Comparison of ENCODE assay signal across 9 mouse cellular contexts in genomic region chr11:63131693-63132040, GRCm38 (mm10). TPM values are rescaled to one million over a fixed set of nuclear protein-coding genes. Genes with fewer than 3 reads are reported as not detected.
A peak's percentile ranks its signal among the peaks of the same experiment; 100 is the strongest.
DNase-seq lines count a peak whose midpoint lies in the region; ATAC-seq lines count a peak whose summit lies in the region.
"Had no signal": no experiment of that assay in that cellular context is flagged by ENCODE, and none has a peak within 500 bp of the region (broad histone marks: within the 10 kb centered on the region; RNA-seq: fewer than 3 reads in every experiment).

No protein-coding gene starts in this region.

- ATAC-seq in heart, embryonic 13.5 days (ENCODE audit: extremely low read depth, insufficient number of reproducible peaks, low FRiP score, low TSS enrichment) = no peak
- ATAC-seq: Patski had no signal

- H3K4me2 ChIP-seq in heart, embryonic 13.5 days = peak overlapping the region; percentile 92

- no peak for DNase-seq in heart, adult 9 months (ENCODE audit: low spot score in 2 of 2)
- DNase-seq in MN1 (ENCODE audit: low spot score) = peak; percentile 29
- peak; percentile 27 for DNase-seq in heart, postnatal 4 days
- DNase-seq in thymus, postnatal 0 days (ENCODE audit: low spot score) = no peak
- no peak for DNase-seq in layer of hippocampus, adult 8-10 months (ENCODE audit: low spot score in 2 of 2)
- DNase-seq in right cerebral cortex, postnatal 10 days (ENCODE audit: low spot score in 2 of 2) = no peak

- H3K27ac ChIP-seq in heart, embryonic 13.5 days (replicated peaks) = peak overlapping the region; percentile 92
- H3K27ac ChIP-seq in macrophage = peak overlapping the region; percentile 96

- H3K4me1 ChIP-seq in heart, embryonic 13.5 days = peaks cover 72% of the 10 kb centered on the region

- H3K27me3 ChIP-seq in heart, embryonic 13.5 days (replicated peaks) = peaks cover 22% of the 10 kb centered on the region; the same call in 1 of the 2 replicates
- H3K27me3 ChIP-seq: Patski had no signal

- H3K4me3 ChIP-seq in heart, embryonic 13.5 days = peak overlapping the region; percentile 76
- peak overlapping the region; percentile 100 for H3K4me3 ChIP-seq in macrophage (ENCODE audit: inconsistent target)

- peaks cover 14% of the 10 kb centered on the region for H3K36me3 ChIP-seq in heart, embryonic 13.5 days
- peaks cover 20% of the 10 kb centered on the region for H3K36me3 ChIP-seq in macrophage (ENCODE audit: inconsistent target)

- 3% methylated on average over 11 of the region's 11 CpGs for WGBS in heart, embryonic 13.5 days
- 13% methylated on average over 11 of the region's 11 CpGs for WGBS in macrophage (ENCODE audit: missing documents)

- H3K9me3 ChIP-seq in heart, embryonic 13.5 days = no peaks in the 10 kb centered on the region

- H3K9ac ChIP-seq in heart, embryonic 13.5 days = peak overlapping the region; percentile 93

- peaks cover 60% of the 10 kb centered on the region for H3K79me2 ChIP-seq in macrophage (ENCODE audit: inconsistent target)

RNA-seq across cellular contexts. Expression of gene Pmp22, which starts 2.9 kb away (rescaled TPM):
- polyA plus RNA-seq in heart, embryonic 13.5 days (2015; fragmentation: Nextera tagmentation; extraction: Ambion mirVana) = 74.1 and 78.4 TPM in 2 replicates
- 10 to 100 TPM; 90.1 to 91.4 TPM for total RNA-seq in heart, postnatal 4 days (2021)
- total RNA-seq in macrophage (2018; cell fraction: chromatin; rRNA removed) = 100 to 1,000 TPM in 14 of 26 experiments, 10 to 100 TPM in 12; 22.6 to 353 (median 103) TPM
- total RNA-seq in macrophage (2018; cell fraction: cytosol; rRNA removed) = 100 to 1,000 TPM; 151 to 861 (median 432) TPM
- 100 to 1,000 TPM; 123 to 812 (median 316) TPM for total RNA-seq in macrophage (2018; cell fraction: nucleus; rRNA removed)
- 533 to 609 TPM (median 558 TPM) in 3 replicates for polyA plus RNA-seq in macrophage (2018)
- 14.5 and 16.8 TPM in 2 replicates for polyA plus RNA-seq in thymus, postnatal 0 days (2015; fragmentation: Nextera tagmentation; extraction: Ambion mirVana)
- total RNA-seq in layer of hippocampus, adult 8-10 months (2022) = 10 to 100 TPM; 25.4 to 60.5 (median 37.7) TPM

Comparison
In these comparisons a context has a peak if more than half of its experiments do, and no peak if none do; other contexts are left out.
1. DNase-seq: peak in MN1 (single experiment) and heart, postnatal 4 days (single experiment); none in heart, adult 9 months (0 of 2), thymus, postnatal 0 days (single experiment), layer of hippocampus, adult 8-10 months (0 of 2) and right cerebral cortex, postnatal 10 days (0 of 2).